Mouse (Mus musculus): Measurements from ENCODE around the gene Tpst1. TPM values are rescaled to one million over a fixed set of nuclear protein-coding genes. Genes with fewer than 3 reads are reported as not detected.

Tpst1 gene
- total RNA-seq, 2 experiments from 2014 or later: 35.1 to 40.0 TPM

DNA sequence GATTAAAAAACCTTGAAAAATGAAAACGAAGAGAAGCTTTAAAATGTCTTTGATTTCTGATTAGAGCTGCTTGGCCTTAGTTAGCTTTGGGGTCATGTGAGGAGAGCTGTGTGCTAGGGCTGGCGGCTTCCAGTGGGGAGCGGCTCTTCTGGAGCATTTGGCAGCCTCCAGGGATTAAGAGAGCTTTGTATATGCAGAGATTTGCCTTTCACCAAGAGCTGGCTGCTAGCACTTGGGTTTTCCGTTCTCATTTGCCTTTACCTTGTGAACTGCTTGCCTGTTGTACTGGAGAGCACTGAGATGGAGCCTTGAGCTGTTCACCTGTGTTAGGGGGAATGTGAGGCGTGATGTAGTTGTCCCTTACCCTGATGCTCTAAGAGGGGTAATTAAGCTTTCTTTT is 20.6 kb upstream of the Tpst1 start:
- peak; percentile 32 for DNase-seq

- no peak for DNase-seq
Observed at GRCm38 (mm10) chr5:130052955-130053354, 20.2 kb upstream of the Tpst1 start.

- no peak for DNase-seq
Observed at GRCm38 (mm10) chr5:130055688-130056087, 17.4 kb upstream of the Tpst1 start.

DNA sequence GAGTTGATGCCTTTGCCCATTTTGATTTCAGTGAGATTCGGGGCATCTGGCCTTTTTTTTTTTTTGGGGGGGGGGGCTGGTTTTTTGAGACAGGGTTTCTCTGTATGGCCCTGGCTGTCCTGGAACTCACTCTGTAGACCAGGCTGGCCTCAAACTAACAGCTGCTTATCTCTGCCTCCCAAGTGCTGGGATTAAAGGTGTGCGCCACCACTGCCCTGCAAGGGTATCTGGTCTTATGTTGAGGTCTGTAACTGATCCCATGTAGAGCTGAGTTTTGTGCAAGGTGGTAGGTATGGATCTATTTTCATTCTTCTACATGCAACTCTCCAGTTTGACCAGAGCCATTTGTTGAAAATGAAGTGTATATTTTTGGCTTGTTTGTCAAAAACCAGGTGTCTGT is 16.8 kb upstream of the Tpst1 start:
- no peak for DNase-seq

- DNase-seq: peak; percentile 30
Observed at GRCm38 (mm10) chr5:130059413-130060328, 13.5 kb upstream of the Tpst1 start.

GRCm38 (mm10) chr5:130060329-130060665 is 12.8 kb upstream of the Tpst1 start:
- DNase-seq: no peak

GRCm38 (mm10) chr5:130062096-130062495 is 11.0 kb upstream of the Tpst1 start:
- DNase-seq: peak; percentile 32

DNA sequence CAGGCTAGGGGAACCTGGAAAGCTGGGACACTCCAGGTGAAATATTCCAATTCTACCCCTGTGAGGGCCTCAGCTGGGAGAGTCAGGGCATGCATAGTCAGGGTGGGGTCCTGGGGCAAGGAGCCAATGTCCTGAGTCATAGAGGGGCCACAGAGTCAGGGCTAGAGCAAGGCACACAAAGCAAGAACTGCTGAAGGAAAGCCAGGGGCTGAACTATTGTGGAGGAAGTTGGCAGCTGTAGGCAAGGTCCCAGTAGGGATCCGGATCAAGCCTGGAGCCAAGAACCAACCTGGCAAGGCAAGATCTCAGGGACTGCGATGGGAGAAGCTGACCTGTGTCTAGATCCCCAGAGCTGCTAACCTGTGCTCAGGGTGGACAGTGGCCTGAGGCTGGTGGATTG is 9.4 kb upstream of the Tpst1 start:
- DNase-seq: peak; percentile 50

DNA sequence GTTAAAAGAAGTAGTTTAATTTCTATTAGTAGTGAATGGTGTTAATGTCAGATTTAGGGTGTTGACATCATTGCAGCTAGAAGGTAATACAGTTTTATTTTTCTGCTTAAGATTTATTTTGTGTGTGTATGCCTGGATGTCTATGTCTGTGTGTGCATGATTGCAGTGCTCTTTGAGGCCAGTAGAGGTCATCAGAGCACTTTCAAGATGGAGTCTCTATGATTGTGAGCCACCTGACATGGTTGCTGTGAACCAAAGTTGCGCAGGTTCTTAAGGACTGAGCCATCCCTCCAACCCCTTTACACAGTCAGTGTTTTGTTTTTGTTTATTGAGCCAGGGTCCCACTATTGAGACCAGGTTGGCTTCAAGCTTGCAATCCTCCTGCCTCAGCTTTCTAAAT is 7.5 kb upstream of the Tpst1 start:
- no peak for DNase-seq

DNA sequence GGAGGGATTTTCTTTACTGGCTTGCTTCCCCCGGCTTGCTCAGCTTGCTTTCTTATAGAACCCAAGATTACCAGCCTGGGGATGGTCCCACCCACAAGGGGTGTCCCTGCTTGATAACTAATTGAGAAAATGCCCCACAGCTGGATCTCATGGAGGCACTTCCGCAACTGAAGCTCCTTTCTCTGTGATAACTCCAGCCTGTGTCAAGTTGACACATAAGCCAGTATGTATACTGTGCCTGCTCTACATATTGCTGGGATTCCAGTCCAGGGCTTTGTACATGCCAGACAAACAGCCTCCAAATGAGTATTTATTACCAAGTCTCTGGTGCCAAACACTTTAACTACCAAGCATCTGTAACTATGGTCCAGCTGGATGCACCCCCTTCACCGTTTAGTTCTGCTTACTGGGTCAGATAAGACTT is 5.3 kb upstream of the Tpst1 start:
- no peak for DNase-seq

DNA sequence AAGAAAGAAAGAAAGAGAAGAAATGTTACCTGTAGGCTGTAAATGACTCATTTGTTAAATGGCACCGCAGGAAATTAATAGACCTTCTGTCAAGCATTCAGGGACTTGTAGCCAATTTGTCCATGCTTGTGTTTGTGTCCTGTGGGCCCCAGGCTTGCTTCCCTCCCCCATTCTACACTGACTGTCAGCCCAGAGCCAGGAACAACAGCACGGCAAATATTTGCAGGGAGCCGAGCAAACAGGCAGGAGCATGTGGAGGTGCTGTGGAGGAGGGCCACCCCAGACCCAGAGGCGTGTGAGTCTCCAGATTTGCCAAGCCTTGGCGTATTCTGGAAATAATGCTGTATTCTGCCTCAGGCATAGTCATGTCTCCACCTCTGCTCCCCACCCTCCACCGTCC is 1.4 kb downstream of the Tpst1 start:
- DNase-seq: no peak

- DNase-seq: peak; percentile 58
Observed at GRCm38 (mm10) chr5:130076396-130076795, 3.3 kb downstream of the Tpst1 start.

GRCm38 (mm10) chr5:130078096-130078833 is 5.1 kb downstream of the Tpst1 start:
- peak; percentile 29 for DNase-seq

GRCm38 (mm10) chr5:130078834-130079156 is 5.7 kb downstream of the Tpst1 start:
- no peak for DNase-seq

DNA sequence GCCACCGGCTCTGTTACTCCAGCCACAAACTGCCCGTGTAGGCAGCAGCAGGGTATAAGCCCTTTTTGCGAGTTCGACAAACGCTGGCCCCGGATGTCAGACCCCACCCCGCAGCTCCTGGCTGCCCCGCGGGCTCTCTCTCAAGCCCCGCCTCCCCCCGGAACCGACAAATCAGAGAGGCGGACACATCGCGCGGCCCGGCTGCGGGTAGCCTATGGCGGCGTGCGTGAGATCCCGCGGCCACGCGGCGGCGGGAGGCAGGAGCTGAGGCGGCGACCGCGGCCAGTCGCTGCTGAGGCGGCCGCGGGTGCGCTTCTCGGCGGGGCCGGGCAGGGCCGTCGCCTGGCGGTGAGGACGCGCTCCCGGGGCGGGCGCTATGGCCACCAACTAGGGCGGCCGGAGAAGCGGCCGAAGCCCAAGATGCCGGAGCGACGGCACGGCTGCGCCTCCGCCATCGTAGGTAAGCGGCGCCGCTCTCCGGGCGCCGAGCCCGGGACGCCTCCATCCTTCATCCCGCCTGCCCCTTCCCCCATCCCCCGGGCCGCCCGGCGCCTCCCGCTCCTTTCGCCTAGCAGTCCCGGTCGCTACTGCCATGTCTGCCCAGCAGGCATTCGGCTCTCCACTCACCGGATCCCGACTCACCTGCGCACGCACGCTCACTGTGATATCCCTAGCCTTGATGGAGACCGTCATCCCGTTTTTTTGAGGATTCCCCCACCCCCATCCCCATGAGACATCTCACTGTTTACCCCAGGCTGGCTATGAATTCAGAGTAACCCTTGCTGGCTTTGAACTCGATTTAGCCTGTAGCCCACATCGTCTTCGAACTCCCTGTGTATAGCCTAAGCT is 6.3 kb downstream of the Tpst1 start:
- DNase-seq: peak; percentile 97

- DNase-seq: no peak
Observed at GRCm38 (mm10) chr5:130080051-130080681, 7.0 kb downstream of the Tpst1 start.

DNA sequence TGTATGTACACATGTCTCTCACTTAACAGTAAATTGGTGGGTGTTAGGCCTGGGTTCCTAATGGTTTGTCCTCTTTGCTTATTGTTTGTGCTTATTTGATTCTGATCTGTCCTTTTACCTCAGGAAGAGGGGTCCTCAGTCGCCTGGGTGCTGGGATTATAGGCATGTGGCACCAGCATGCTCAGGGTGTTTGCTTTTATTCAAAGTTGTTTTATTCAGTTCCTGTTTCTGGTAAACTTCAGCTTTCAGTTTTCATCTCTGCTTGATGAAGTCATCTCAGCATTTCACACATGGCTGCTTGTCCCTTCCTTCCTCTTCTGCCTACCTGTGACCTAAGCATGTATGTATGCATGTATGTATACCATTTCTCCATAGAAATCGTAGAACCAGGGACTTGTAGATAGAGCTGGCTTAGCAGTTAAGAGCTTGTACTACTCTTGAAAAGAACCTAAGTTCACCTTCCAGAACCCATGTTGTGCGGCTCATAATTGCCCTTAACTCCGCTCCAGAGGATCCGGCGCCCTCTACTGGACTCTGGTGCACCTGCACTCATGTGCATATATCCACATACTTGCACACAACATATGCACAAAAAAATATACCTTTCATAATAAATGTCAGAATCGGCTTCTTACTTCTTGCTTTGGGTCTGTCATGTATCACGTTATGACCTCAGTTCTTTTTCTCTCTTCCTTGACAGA is 8.2 kb downstream of the Tpst1 start:
- no peak for DNase-seq

DNA sequence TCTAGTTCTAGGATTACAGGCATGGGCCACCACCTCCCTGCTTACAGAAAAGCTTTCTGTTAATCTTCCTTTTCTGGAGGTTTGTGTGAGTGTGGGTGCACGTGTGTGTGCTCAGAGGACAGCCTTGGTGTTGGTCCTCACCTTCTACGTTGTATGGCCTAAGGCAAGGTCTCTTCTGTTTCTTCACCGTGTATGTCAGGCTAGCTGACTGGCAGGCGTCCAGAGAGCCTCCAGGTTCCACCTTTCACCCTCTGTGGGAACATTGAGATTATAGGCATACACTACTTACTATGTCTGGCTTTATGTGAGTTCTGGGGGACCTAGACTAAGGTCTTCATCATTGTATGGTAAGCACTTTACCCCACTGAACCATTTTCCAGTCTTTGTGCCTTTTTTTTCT is 9.3 kb downstream of the Tpst1 start:
- DNase-seq: peak; percentile 33

- no peak for DNase-seq
Observed at GRCm38 (mm10) chr5:130084271-130084670, 11.1 kb downstream of the Tpst1 start.

DNA sequence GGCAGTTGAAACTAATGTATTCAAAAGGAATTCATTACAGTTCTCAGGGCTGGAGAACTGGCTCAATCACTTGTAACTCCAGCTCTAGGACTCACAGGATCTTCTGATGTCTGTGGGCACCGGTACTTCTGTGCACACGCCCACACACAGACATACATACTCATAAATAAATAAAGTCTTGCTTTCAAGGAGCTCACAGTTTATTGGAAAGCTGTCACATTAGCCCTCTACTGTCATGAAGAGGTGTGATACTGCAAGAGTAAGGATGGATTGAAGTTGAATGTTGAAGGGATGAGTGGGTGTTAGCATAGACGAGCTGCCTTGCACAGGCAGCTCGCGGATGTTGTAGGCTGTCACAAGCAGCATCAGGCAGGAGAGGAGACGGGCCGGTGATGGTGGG is 14.9 kb downstream of the Tpst1 start:
- DNase-seq: no peak

DNA sequence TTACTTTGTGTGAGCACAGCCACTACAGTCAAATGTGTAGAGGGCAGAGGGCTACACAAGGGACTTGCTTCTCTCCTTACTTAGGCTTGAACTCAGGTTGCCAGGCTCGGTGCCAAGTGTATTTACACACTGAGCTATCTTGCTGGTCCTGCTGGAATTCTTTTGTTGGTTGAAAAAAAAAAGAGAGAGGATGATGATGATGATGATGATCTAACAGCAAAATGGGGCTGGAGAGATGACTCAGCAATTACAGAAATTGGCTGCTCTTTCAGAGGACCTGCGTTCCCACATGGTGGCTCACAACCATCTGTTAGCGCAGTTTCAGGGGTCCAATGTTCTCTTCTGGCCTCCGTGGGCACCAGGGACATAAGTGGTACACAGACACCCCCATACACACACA is 15.5 kb downstream of the Tpst1 start:
- DNase-seq: no peak

- DNase-seq: no peak
Observed at GRCm38 (mm10) chr5:130089177-130089576, 16.1 kb downstream of the Tpst1 start.
